Mouse (Mus musculus) c-Kit-positive CD71-positive TER-119-negative erythroid progenitor cells, embryonic 14.5 days (primary cell): ENCODE data around the gene Atxn7l3.
A peak's percentile ranks its signal among the peaks of the same experiment; 100 is the strongest.

Experiments
- DNase-seq: peaks from one replicate; pipeline ENCODE4 v3.0.0-alpha.2; 2013; ENCODE audit warnings: low read depth

The Atxn7l3 gene

GRCm38 (mm10) chr11:102296491-102297472 is at the start of gene Atxn7l3:
Atxn7l3 (minus strand) TSS chr11:102296631.
- peak; percentile 97 for DNase-seq

DNA sequence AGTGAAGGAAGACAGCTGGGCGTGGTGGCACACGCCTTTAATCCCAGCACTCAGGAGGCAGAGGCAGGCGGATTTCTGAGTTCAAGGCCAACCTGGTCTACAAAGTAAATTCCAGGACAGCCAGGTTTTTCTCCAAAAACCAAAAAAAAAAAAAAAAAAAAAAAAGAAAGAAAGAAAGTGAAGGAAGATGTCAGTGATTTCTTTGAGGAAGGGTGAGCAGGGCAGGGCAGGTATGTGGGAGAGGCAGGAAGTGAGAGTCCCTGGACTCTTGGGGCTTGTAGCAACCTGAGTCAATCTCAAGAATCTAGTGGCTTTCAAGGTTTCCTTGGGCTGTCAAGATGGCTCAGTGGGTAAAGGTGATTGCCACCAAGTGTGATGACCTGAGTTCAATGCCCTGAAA is 48.0 kb upstream of the Atxn7l3 start:
- DNase-seq = no peak

DNA sequence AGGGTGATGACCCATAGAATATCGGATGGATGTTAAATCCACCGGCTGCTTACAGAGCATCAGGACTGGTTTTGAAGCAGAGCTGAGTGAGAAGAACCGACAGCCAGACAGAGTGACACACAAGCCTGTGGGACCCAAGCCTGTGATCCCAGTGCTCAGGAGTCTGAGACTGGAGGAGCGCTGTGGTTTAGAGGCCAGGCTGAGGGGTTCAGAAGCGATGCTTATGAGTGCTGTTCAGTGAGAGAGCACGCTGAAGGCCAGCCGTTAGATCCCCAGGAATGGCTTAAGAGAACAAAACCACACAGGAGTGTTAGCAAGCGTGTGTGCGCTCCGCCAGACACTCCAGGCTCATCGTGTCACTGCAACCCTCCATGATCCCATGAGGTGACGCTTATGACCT is 46.3 kb upstream of the Atxn7l3 start:
- no peak for DNase-seq

- DNase-seq = no peak
These were observed 44.7 kb upstream of the Atxn7l3 start for GRCm38 (mm10) chr11:102341101-102341500.

DNA sequence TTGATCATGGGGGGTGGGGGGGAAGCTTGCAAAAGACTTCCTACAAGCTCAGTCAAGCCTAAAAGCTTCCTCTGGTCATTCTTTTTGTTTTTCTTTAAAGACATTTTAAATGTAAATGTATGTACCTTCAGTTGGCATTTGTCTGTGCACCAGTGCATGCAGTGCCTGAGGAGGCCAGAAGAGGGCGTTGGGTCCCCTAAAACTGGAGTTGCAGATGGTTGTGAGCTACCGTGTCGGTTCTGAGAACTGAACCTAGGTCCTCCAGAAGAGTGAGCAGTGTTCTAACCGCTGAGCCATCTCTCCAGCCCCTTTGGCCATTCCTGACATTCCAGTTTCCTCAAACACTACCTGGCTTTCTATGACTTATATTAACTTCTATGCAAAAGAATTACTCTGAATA is 43.2 kb upstream of the Atxn7l3 start:
- no peak for DNase-seq

- DNase-seq = no peak
These were observed 42.8 kb upstream of the Atxn7l3 start for GRCm38 (mm10) chr11:102339195-102339594.

DNA sequence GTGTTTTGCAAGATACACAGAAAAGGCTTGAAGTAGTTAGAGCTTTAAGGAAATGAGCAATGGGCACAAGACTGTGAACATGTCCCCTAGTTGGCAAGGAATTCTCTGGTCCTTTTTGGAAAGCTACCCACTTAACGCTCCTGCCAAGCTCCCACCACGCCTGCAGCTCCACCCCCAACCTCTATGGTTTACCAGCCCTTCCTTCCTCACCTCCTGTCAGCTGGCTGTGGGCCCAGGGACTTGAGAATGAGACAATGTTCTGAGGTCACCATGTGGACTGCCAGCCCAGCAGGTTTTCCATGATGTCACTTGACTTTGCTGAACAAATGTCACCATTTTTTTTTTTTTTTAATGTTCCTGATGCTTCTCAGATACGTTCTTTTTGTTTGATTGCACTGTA is 42.1 kb upstream of the Atxn7l3 start:
- no peak for DNase-seq

DNA sequence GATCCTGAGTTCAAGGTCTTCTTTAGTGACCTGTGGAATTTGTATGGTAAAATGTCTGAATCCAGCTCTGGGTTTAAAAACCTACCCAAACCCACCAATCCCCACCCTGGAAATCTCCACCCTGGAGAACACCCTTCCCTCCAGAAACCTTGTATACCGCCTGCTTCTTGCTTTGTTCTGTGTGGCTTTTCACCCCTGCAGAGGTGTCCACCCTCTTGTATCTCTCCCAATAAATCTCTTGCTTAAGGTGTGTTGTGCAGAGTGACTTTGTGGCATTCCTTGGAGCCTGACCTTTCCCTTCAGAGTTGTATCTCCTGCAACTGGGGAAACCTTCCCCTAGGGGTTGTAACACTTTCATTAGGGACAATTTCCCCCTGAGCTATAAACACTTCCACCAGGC is 41.5 kb upstream of the Atxn7l3 start:
- DNase-seq = no peak

DNA sequence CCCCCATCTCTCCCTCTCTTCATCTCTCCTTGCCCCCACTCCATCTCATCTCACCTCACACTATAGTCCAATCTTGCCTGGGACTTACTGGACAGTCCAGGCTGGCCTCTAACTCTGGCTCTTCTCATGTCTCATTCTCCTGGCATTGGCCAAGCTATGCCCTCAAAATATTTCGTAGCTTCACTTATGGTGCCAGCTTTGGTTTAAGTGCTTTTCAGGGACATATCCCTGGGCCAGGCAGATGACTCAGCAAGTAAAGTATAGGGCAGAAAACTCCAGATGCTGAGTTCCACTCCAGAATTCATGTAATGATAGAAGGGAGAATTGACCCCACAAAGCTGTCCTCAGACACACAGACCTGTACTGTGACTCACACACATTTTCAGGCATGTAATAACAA is 39.8 kb upstream of the Atxn7l3 start:
- DNase-seq = no peak

GRCm38 (mm10) chr11:102334973-102335700 is 38.7 kb upstream of the Atxn7l3 start:
- DNase-seq = no peak

DNA sequence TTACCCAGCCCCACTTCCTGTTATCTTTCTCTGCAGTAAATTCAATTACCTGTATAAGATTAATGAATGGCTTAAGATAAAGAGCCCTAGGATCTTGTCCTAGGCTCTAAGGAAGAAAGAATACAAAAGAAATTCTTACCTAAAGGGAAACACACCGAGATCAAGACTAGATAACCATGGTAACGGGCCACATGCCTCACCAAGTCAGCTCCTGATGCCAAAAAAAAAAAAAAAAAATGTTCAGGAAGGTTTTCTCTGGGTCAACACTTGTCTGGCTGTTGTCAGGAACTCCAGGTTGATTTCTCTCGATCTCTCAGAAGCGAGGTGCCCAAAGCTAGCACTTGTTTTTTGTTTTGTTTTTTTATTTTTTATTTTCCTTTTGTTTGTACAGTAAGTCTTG is 37.6 kb upstream of the Atxn7l3 start:
- DNase-seq = no peak

DNA sequence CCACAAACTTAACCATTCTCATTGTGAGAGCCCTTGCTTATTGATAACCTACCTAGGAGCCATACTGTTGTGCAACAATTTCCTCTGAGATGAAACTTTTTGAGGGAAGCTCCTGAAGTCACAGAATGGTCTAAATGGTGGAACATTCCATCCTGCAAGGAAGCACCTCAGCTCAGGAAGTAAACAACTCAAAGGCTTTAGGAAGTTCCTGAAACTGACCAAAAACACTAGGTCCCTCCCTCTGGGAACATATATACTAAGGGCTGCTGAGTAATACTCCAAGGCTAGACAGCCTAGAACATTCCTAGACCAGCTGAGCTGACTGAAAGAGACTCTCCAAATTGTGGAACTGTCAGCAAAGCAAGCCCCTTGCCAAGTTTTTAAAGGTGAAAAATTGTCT is 36.6 kb upstream of the Atxn7l3 start:
- DNase-seq = no peak

- no peak for DNase-seq
These were observed 35.4 kb upstream of the Atxn7l3 start for GRCm38 (mm10) chr11:102331806-102332205.

DNA sequence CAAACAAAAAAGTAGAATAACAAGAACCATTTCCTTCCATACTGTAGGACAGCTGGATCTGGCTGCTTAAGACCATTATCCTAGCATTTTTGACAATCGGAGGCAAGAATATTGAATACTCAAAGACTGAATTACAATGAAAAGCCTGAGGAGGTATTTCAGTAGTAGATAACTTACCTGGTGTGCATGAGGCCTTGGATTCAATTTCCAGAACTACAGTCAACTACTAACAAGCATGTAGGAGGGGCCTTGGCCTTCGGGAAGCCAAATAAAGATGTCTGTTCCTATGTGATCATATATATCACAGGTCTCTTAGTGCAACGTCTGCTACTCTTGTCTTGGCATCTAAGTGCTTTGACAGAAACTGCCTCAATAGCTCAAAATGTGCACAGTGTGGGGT is 33.6 kb upstream of the Atxn7l3 start:
- DNase-seq = no peak

- DNase-seq = no peak
These were observed 33.1 kb upstream of the Atxn7l3 start for GRCm38 (mm10) chr11:102329518-102329917.

DNA sequence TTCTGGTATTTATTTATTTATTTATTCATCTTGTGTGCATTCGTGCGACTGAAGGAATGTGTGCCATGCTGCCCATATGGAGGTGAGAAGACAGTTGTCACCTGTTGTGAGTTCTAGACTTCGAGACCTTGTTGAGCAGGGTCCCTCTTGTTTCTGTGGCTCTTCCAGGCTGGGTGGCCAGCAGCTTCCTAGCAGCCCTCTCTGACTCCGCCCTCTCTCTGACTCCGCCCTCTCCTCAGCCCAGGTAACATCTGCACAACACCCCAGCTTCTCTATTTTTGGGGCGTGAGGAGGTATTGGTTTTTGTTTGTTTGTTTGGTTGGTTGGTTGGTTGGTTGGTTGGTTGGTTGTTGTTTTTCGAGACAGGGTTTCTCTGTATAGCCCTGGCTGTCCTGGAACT is 31.4 kb upstream of the Atxn7l3 start:
- DNase-seq = no peak

DNA sequence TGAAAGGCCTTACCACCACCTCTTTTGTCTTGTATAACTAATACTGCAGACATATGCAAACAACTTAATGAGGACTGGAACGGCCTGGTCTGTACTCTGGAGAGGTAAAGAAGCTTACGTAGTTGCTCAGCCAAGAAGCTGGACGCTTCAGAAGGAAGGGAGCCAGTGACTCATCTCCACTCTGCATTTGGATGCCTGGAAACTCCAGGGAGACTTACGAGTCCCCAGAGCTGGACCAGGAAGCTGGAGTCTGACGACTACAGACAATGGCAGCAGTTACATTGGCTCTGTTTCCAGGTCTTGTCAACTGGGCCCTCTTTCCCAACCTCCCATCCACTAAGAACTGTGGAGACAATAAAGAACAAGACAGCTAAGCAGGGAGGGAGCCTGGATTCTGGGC is 30.8 kb upstream of the Atxn7l3 start:
- DNase-seq = no peak

- no peak for DNase-seq
These were observed 27.1 kb upstream of the Atxn7l3 start for GRCm38 (mm10) chr11:102323516-102323915.

- DNase-seq = no peak
These were observed 25.5 kb upstream of the Atxn7l3 start for GRCm38 (mm10) chr11:102321931-102322330.

DNA sequence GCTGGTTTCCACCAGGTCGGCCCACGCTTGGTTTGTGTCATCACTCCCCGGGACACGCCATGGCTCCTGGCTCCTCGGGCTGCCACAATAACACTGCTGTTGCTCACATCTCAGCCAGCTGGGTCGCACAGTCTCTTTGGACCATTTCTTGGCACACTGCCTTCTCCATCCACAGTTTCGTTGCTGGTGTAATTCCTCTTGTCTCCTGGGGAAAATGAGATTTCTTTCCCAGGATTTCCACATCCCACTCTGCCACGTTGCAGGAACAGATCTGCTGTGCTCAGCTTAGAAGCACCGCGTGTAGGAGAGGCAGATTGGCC is 24.2 kb upstream of the Atxn7l3 start:
- no peak for DNase-seq

- DNase-seq = peak; percentile 89
These were observed 23.7 kb upstream of the Atxn7l3 start for GRCm38 (mm10) chr11:102319941-102320685.

GRCm38 (mm10) chr11:102319410-102319792 is 23.0 kb upstream of the Atxn7l3 start, which contains the start of gene Ubtf:
Ubtf (minus strand) TSS chr11:102319742.
- no peak for DNase-seq
